Mouse (Mus musculus) left cerebral cortex, adult 11 months (tissue): ENCODE measurements around the gene Gm20388.

Source experiments
- DNase-seq: peaks from one replicate; pipeline ENCODE4 v3.0.0; 2022; ENCODE audit warnings: low spot score

Gm20388 gene

DNA sequence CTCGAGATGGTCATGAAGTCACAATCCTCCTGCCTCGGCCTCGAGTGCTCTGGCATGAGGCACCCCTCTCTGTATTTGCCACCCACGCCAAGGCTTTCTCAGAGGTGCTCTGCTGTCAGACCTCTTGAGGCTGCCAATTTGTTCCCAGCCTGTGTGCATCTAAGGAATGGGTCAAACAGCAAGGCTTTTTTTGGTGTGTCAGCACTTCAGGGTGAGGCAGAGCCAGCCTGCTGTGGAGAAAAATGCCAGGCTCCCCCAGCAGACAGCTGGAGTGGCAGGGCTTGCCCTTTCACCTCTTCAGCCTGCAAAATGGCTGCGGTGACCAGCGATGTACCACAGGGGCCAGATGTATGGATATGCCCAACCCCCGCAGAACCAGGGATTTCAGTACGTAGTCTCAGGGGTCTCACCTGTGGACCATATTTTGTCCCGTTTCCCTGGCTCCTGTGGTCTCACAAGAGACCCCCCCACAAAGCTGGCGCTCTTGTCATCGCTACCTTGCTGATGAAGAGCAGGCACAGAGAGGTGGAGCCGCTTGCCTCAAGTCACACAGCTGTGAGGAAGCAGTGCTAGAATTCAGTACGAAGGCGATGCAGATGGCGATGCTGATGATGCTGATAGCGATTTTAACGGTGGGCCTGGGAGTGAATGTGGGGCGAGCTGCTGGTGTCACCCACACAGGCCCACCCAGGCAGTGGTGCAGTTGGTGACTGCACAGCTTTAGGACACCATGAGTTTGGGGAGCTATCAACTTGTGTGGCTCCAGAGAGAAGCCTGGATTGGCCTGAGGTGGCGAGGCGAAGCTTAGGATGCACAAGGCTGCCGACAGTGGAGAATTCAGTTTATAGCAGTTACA lies 840.8 kb downstream of the Gm20388 start:
- DNase-seq: no peak

DNA sequence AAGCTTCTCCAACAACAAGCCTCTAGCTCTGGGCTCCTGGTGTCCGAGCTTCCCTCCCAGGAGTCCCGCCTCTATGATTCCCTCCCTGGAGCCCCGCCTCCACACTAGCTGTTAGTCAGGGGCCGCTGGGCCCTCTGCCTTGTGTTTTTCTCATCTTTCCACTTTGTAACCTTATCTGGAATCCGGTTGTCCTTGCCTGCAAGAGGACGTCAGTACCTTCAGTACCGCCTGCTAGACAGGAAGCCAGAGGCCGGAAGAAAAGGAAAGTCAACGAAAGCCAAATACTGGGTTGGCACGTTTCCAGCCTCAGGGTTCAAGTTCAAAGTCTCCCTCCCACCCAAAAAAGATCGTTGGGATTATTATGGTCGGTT lies 841.4 kb downstream of the Gm20388 start:
- DNase-seq: no peak

DNA sequence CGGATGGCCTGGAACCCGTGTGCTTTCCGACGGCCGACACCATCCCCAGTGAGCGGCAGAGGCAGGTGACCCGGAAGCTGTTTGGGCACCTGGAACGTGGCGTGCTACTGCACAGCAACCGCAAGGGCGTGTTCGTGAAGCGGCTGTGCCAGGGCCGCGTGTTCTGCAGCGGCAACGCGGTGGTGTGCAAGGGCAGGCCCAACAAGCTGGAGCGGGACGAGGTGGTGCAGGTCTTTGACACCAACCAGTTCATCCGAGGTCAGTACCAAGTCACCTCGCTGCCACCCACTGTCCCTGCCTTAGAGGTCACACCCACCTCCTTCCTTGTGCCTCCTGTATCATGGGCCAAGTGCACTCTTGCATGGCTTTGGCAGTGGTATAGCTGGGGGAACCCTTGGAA lies 842.8 kb downstream of the Gm20388 start:
- DNase-seq: no peak

DNA sequence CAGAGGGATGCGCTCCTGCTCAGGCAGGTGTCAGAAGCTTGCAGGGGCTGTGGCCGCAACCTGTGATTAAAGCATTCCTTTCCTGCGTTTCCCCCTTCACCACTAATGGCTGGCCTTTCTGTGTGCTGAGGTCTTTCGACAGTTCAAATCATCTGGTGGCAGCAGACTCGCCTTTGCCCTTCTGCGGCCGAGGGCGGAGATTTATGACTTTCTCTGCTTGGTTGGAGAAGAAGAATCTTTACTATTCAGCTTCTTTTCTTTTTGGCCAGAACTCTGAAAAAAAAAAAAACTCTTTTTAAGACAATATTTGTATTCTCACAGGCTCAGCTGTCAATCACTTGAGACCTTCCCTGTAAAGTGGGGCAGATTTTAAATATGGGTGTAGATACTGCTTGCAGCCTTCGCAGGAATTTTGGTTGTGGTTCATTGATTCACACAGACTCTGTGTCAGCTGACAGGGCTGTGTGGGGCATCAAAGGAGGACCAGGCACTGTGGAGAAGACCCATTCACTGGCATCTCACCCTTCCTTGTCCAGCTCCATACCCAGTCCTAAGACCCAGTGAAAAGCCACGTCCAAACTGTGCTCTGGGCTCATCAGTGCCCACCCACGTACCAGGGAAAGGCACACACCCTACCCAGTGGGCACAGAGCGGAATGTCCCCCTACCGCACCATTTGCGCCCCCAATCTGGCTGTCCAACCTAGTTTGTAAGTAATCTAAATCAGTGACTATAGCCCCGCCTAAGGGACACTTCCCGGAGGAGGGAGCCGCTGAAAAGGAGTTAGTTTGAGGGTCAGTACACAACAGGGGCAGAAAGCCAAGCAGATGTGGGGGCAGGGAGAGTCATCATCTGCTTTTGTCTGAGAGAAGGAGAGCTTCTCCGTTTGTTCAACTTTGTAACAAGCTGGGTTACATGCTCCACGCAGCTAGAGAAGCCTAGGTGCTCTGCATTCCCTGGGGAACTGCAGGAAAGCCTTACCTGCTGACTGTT lies 845.0 kb downstream of the Gm20388 start:
- no peak for DNase-seq

DNA sequence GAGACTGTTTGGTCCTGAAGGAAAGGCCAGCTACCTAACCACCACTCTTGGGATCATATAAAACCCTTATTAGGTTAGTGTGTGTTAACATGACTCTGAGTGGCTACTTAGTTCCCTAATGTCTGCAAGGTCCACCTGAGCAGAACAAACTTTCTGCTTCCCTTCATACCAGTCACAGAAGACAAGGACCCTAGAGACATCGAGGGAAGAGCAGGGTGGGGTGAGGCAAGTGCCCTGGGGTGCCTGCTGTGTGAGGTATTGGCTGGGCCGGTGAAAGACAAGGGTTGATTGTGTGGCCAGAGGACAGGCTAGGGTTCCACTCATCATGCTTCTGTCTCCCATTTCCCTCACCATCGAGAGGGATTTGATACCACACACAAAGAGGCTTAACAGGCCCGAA lies 847.4 kb downstream of the Gm20388 start:
- no peak for DNase-seq

DNA sequence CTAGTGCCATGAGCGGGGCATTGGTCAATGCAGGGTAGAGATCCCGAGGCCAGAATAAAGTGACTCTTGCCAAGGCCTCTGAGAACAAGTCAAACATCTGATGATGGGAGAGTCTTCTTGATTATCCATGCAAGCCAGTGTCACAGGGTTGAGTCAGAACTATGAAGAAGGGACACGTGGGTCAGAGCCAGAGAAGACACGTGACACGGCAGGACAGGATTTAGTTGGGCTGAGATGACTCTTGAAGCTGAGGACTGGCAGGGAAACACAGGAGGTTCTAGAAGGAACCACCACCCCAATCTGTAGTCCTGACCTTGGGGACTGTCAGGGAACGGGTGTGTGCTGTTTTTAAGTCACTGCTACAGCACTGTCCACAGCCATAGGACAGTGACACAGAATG lies 849.2 kb downstream of the Gm20388 start:
- DNase-seq: no peak

DNA sequence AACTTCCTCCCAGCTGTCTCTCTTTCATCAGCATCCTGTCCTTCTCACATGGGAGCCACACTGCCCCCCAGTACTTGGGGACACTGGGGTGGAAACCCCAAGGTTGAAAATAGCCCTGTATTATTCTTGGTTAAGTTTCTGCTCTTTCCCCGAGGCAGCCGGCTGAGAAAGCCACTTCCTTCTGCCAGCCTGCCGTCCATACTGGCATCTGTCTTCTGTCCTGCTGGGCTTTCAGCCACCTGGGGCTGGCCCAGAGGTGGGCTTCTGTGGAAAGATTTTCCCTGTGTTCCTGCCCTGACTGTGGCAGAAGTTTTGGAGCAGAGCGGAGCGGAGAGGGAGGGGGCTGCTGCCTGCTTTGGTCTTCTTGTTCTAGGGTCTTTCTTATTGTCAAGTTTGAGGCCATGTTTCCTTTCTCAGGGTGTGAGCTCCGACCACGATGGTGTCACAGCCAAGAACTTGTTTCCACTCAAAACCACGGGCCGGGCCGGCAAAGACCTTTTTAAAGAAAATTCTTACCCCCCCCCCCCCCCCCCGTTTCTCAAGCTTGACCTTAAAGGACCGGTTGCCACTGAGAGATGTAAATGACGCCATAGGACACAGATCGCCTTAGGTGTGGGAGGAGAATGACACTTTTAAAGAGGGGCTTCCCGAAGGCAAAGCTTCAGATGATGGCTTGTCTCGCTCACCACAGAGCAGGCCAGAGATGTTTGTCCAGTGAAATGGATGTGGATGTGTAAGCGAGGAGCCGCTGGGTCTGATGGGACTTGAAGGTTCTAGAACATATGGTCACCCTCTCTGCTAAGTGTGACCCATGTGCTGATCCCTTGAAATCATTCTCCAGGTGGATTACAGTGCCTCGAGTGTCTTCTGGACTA lies 849.9 kb downstream of the Gm20388 start:
- no peak for DNase-seq

DNA sequence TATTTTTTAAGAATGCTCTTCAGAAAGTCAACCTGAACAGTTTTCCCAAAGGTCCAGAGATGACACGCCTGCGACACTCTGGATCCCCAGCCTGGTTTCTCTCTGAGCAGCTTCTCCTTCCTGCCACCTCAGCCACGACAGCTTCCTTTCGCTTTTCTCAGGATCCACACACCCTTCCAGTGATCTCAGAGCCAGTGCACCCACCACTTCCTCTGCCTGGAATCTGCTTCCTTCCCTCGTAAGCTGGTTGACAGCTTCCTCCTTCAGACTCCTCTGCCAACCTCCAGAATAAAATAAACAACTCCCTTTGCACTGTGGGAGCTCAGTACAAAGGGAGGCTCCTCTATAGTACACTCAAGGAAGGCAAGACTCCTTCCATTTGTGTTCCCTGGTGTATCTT lies 852.6 kb downstream of the Gm20388 start:
- no peak for DNase-seq

DNA sequence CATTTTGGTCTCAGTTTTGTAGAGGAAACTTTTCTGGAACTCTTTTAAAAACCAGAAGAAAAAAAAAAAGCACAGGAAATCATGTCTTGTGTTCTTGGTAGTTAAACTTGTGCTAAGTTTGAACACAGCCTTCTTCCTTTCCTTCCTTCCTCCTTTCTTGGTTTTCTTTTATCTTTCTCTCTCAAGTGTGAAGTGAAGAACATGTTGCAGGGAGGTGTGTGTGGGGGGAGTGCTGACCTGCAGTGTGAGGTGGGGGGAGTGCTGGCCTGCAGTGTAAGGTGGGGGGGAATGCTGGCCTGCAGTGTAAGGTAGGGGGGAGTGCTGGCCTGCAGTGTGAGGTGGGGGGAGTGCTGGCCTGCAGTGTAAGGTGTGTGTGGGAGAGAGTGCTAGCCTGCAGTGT lies 854.0 kb downstream of the Gm20388 start:
- DNase-seq: no peak

DNA sequence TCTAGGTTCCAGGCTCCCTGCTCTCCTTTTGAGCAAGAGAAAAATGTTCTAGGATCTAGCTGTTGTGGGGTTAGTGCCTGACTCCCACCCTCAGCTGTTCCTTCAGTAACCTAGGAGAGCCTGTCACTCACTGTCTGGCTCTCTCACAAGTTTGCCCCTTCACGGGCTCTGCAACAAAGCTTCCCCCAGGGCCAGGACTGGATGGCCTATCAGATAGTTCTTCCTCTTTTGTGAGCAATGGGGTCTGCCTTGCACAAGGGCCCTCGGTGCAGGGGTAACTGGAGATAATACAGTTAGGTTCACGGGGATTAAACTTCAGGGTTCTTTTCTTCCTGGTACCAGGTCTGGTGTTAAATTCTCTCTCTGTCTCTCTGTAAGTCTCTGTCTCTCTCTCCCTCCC lies 856.0 kb downstream of the Gm20388 start:
- DNase-seq: no peak

DNA sequence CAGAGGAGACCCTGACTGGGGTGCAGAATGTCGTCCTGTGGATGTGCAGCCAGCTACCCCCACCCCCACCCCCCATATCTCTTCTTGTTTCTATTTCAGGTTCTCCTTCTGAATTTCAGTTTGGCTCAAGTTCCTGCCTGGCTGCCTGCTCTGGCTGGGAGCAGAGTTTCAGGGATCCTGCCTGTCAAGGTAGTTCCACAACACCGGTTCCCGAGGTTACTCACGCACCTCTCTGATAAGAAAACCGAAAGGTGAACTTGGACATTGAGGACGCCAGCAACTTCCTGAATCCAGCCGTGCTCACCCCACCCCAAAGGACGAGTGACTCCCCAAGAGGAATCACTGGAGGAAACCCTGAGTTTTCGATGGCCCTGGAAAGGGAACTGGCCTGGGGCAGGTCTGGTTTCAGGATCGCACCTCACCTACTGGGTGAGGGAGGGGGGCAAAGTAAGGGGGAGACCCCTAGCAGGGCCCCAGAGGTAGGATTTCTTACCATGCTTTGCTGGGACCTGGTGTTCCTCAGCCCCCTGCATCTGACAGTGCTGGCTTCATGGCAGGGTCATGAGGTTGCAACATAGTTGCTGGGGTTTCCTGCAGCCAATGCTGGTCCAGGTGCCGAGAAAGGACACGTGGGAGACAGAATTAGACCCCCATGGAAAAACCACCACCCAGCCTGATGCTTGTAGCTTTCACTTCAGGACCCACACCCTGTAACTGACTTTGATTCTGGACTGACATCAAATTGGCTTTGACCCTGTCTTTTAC lies 858.0 kb downstream of the Gm20388 start:
- no peak for DNase-seq

DNA sequence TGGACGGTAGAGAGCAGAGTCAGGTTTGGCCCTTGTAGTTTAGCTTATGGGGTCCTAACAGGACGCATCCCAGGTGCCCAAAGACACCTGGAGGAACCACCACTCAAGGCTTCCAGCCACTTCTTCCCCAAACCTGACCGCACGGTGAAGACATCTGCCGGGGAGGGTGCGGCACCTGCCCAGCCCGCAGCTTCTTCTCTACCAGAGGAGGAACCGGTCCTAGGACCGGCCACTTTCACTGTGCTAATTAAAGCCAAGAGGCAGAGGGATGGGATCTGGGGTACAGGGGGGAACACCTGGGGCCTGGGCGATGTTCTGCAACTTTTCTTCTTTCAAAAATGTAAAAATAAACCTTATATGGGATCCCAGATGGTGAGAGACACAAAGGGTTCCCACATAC lies 866.5 kb downstream of the Gm20388 start:
- no peak for DNase-seq

DNA sequence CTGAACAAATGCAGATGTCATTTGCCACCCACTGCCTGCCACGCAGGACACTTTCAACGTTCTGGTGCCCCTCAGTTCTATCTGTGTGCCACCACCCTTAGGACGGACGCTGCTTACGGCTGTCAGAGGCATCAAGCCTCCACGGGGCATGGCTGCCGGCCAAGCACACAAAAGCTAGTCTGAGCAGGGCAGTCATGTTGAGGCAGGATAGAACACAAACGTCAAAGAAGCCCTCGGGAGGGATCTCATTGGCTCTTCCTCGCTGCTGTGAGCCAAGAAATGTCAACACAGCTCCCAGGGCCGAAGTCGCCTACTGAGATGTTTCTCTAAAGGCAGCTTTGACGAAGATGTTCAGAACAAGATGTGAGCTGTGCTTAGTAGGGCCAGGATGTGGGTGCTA lies 867.1 kb downstream of the Gm20388 start:
- no peak for DNase-seq

DNA sequence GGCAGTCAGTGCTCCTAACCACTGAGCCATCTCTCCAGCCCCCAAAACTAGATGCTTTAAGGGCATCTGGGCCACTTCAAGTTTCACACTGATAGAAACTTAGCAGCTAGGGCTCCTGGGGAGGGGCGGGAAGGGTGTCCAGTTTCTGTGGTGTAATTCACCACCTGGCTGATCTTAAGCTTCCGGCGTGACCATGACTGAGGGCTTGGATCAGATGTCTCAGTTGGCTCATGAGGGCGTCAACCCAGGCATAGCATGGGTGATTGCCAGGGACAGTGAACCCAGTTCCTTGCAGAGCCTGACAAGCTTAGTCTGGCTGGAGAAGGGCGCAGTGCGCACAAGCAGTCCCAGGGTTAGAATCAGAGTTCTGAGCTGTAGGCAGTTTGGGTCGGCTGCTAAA lies 868.5 kb downstream of the Gm20388 start:
- DNase-seq: no peak

DNA sequence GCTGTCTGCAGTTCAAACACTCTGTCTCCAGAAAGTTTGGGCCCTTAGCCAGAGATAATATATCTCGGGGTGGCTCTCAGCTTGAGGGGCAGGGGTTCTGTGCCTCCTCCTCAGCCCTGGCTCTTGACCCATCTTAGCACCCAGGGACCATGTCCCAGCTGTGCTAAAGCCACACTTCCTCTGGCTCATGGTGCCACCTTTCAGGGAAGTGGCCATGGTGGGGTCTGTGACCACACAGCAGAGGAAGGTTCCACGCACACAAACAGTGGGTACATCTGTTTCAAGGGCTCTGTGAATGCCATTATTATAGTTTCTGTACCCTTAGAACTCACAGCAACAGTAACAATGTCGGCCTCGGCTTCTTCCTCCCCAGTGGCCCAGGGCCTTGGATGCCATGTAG lies 873.1 kb downstream of the Gm20388 start:
- no peak for DNase-seq

DNA sequence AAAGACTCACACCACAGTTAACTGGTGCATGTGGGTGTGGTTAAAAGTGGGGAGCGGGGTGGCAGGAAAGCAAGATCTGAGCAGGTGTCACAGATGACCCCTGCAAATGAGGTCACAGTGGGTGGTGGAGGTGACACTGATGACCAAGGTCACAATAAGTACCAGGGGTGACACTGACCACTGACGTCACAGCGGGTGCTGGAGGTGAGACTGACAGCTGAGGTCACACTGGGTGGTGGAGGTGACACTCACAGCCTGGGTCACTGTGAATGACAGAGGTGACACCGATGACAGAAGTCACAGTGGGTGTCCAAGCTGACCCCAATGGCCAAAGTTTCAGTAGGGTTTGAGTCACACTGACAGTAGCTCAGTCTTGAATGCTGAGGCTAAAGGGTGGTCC lies 876.1 kb downstream of the Gm20388 start:
- no peak for DNase-seq

DNA sequence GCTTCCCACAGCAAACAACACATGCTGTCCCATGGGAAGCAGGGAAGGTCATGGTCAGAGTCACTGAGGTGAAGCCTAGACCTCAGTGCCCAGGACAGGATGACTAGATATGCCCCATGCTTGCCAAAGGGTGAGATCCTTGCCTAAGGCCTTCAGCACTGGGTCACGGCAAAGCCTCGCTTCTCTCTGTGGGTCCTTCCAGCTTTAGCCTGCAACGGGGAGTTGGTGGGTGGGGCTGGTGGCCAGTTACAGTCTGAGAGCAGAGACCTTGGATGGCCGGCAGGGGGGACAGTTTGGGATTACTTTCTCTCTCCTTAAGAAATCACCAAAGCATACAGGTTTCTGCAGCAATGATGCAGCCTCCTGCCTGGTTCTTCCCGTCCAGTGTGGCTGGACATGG lies 877.0 kb downstream of the Gm20388 start:
- DNase-seq: no peak

DNA sequence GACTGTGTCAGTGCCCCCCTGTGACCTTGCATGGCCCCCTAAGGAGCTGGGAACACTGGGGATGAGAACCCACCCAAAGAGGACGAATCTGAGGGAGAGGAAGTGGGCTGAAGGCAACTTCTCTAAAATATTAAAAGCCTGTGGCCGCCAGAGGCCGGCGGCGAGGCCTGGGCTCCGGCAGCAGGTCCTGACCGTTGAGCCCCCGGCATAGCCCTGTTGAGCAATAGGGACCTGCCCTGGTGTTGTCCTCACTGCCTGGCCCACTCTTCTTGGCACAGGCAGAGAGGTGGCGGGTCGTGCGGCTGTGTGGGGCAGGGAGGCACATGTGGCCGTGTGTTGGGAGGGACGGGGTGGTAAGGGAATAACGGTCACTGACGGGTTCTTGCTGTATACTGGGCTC lies 882.1 kb downstream of the Gm20388 start:
- no peak for DNase-seq

DNA sequence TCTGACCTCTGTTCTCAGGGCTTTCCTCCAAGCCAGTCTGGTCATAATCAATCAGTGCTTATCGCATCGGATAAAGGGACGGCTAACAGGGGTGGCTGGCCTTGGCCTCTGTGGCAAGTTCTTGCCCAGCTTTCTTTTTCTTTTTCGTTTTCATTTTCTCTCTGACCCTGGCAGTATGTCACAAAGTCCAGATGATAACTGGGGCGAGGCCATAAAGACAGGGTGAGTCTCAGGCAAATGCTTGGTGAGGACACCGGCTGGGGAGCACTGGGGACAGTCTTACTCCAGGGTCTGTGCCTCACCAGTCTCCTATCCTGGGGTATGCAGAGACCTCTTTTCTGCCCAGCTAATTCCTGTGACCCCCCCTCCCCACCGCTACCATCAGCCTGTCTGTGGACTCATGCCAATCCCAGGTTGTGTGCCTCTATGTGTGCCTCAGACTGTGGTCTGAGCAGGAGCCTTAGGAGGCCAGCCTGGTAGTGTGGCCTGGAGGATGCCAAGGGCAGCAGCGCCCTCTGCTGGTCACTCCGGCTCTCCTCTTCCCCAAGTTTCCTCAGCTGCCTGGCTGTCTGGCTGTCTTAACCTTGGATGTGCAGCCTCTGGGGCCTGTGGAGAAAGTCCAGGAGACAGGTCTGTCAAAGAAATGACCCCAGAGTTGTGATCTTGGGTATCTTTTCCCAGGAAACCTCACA lies 885.4 kb downstream of the Gm20388 start:
- peak; percentile 69 for DNase-seq

DNA sequence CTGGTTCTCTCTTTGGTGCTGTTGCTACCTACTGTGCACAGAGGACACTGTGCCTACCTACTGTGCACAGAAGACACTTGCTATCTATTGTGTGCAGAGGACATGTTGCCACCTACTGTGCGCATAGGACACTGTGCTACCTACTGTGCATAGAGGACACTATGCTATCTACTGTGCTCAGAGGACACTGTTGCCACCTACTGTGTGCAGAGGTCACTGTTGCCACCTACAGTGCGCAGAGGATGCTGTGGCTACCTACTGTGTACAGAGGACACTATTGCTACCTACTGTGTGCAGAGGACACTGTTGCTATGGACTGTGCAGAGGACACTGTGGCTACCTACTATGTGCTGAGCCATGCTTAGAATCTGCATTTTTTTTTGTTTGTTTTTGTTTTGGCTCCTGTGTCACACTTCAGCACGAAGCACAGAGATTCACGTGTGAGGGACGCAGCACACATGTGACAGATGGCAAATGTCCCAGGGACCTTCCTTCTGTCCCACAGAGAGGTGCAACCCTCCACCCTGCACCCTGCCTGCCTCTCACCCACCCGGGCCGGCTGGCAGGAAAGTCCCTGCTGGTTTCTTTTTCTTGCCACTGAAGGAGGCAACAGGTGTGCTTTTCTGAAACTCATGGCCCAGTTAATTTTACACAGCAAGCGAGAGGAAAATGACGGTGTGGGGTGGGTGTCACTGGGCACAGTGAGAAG lies 886.5 kb downstream of the Gm20388 start:
- DNase-seq: no peak
